Mouse (Mus musculus): ENCODE measurements around the gene Sparc.

DNA sequence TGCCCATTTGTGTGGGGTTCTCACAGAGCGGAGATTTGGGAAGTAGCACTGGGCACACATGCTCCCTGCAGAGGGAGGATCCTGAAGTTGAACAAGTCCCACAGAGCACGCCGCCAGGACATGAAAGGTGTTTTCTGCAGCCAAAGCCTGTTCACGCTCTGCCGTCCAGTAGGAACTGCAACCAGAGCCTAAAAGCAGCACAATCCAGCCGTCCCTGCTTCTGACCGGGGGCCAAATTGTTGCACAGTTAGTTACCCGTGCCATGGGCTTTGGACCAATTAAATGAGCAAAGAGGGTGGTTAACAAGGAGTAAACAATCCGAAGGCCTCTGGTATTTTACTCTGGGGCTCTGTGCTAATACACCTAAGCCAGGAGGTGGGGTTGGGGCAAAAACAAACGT is 55.2 kb downstream of the Sparc start:
- TF ChIP-seq CTCF (IDR thresholded peaks at IDR 0.05; ENCODE audit: insufficient read depth, low read length) (no peak), POLR2A (IDR thresholded peaks at IDR 0.05; ENCODE audit: borderline replicate concordance, extremely low read depth, low read depth, low read length) (no peak)

All from lung, adult 2 months (tissue).